Mouse (Mus musculus) limb, embryonic 15.5 days (tissue): Measurements from ENCODE around the gene Ap1g2. TPM values are rescaled to one million over a fixed set of nuclear protein-coding genes. Genes with fewer than 3 reads are reported as not detected.

Experiments
- polyA plus RNA-seq: library from polyadenylated mRNA; unstranded; fragments of >200 nt; fragmentation: Nextera tagmentation; extraction: Ambion mirVana; gene quantifications from 2 replicates; pipeline ENCODE4 v1.2.1, GENCODE M21; 2015

Gene Ap1g2
- polyA plus RNA-seq, 1 experiment from 2014 or later = 25.2 TPM

Other genes with a start within 250 kb of the Ap1g2 start
- 8.3 and 8.4 TPM in 2 replicates for gene Homez, start 235.6 kb downstream of the Ap1g2 start, polyA plus RNA-seq
- 0.94 and 1.0 TPM in 2 replicates for gene Ppp1r3e, start 229.0 kb downstream of the Ap1g2 start, polyA plus RNA-seq
- 3.8 and 4.6 TPM in 2 replicates for gene Bcl2l2, start 223.2 kb downstream of the Ap1g2 start, polyA plus RNA-seq
- gene Gm20521, start 223.2 kb downstream of the Ap1g2 start, polyA plus RNA-seq = 0.33 TPM in 1 of 2 replicates, not detected in the other
- 83.4 and 94.3 TPM in 2 replicates for gene Pabpn1, start 214.1 kb downstream of the Ap1g2 start, polyA plus RNA-seq
- 56.3 and 70.6 TPM in 2 replicates for gene Slc22a17, start 193.5 kb downstream of the Ap1g2 start, polyA plus RNA-seq
- gene Efs, start 180.5 kb downstream of the Ap1g2 start, polyA plus RNA-seq = 57.2 and 58.0 TPM in 2 replicates
- not detected in 2 replicates for gene Il25, start 173.9 kb downstream of the Ap1g2 start, polyA plus RNA-seq
- gene Cmtm5, start 170.3 kb downstream of the Ap1g2 start, polyA plus RNA-seq = 12.7 and 12.9 TPM in 2 replicates
- 2.6 and 7.7 TPM in 2 replicates for gene Myh6, start 139.7 kb downstream of the Ap1g2 start, polyA plus RNA-seq
- not detected in 2 replicates for gene Gm17428, start 129.7 kb downstream of the Ap1g2 start, polyA plus RNA-seq
- gene Myh7, start 112.0 kb downstream of the Ap1g2 start, polyA plus RNA-seq = 33.5 and 95.2 TPM in 2 replicates
- gene Ngdn, start 91.1 kb downstream of the Ap1g2 start, polyA plus RNA-seq = 70.7 and 79.7 TPM in 2 replicates
- 4.0 and 4.8 TPM in 2 replicates for gene Zfhx2, start 14.3 kb downstream of the Ap1g2 start, polyA plus RNA-seq
- 20.2 and 21.3 TPM in 2 replicates for gene Thtpa, start 11.8 kb downstream of the Ap1g2 start, polyA plus RNA-seq
- 1.5 and 2.1 TPM in 2 replicates for gene Jph4, start 10.3 kb upstream of the Ap1g2 start, polyA plus RNA-seq
- 0.56 and 0.64 TPM in 2 replicates for gene Dhrs2, start 115.4 kb upstream of the Ap1g2 start, polyA plus RNA-seq